Mouse (Mus musculus): ENCODE data around the gene Uspl1. TPM values are rescaled to one million over a fixed set of nuclear protein-coding genes. Genes with fewer than 3 reads are reported as not detected.

Uspl1 gene
- polyA plus RNA-seq, 1 experiment from 2014 or later, result 31.1 TPM

- no peak overlapping the region for H3K4me2 ChIP-seq (ENCODE audit: low read depth, low read length)
- no peaks in the 10 kb centered on the region for H3K9me3 ChIP-seq (ENCODE audit: control insufficient read depth, low read length)
- H3K4me1 ChIP-seq (ENCODE audit: control insufficient read depth, insufficient read depth, low read length), result 0 out of 2 replicates have a peak, but pooled peaks cover 3% of the 10 kb centered on the region
- no peaks in the 10 kb centered on the region for H3K36me3 ChIP-seq (ENCODE audit: control insufficient read depth, insufficient read depth, low read length)
- H3K27me3 ChIP-seq (replicated peaks; ENCODE audit: control insufficient read depth, insufficient read depth, low read length), result no peaks in the 10 kb centered on the region
- peak overlapping the region; percentile 19; the same call in 1 of the 2 replicates for H3K9ac ChIP-seq (ENCODE audit: low read depth, low read length)
- H3K4me3 ChIP-seq (ENCODE audit: low read length), result no peak overlapping the region
- peak; percentile 69; the same call in 1 of the 2 replicates for ATAC-seq
- 58% methylated on average over 25 of the region's 25 CpGs for WGBS
- H3K27ac ChIP-seq (ENCODE audit: low read length), result no peak overlapping the region
Observed at GRCm38 (mm10) chr5:149143766-149144375, 40.3 kb upstream of the Uspl1 start.

DNA sequence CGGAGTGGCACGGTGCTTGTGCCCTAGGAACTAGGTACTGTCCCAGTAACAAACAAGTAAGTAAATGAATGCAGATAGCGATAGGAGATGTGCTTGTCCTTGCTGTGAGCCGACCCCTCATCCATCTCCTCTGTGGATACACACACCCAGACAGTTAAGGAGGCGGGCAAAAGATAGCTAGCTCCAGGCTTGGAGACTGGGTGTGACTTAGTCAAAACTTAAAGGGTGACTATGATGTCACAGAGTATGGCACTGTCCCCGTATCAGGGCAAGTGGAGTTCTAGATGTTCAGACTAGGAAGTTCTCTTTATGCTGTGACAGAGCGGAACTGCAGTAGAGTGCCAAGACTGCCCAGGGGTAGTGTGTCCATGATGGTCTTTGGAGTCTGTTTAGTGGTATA lies 37.5 kb upstream of the Uspl1 start:
- ATAC-seq, result no peak
- Histone ChIP-seq H3K4me3 (ENCODE audit: low read length) (no peak overlapping the region), H3K9me3 (ENCODE audit: control insufficient read depth, low read length) (no peaks in the 10 kb centered on the region), H3K36me3 (ENCODE audit: control insufficient read depth, insufficient read depth, low read length) (no peaks in the 10 kb centered on the region), H3K9ac (ENCODE audit: low read depth, low read length) (no peak overlapping the region), H3K27ac (ENCODE audit: low read length) (no peak overlapping the region), H3K4me2 (ENCODE audit: low read depth, low read length) (no peak overlapping the region), H3K4me1 (ENCODE audit: control insufficient read depth, insufficient read depth, low read length) (0 out of 2 replicates have a peak, but pooled peaks cover 3% of the 10 kb centered on the region), H3K27me3 (replicated peaks; ENCODE audit: control insufficient read depth, insufficient read depth, low read length) (no peaks in the 10 kb centered on the region)
- WGBS, result 79% methylated on average over 7 of the region's 7 CpGs

GRCm38 (mm10) chr5:149147386-149148000 lies 36.7 kb upstream of the Uspl1 start:
- H3K9ac ChIP-seq (ENCODE audit: low read depth, low read length), result no peak overlapping the region
- no peaks in the 10 kb centered on the region for H3K36me3 ChIP-seq (ENCODE audit: control insufficient read depth, insufficient read depth, low read length)
- no peaks in the 10 kb centered on the region for H3K9me3 ChIP-seq (ENCODE audit: control insufficient read depth, low read length)
- no peak for ATAC-seq
- no peak overlapping the region for H3K4me2 ChIP-seq (ENCODE audit: low read depth, low read length)
- H3K4me3 ChIP-seq (ENCODE audit: low read length), result no peak overlapping the region
- no peak overlapping the region for H3K27ac ChIP-seq (ENCODE audit: low read length)
- 0 out of 2 replicates have a peak, but pooled peaks cover 3% of the 10 kb centered on the region for H3K4me1 ChIP-seq (ENCODE audit: control insufficient read depth, insufficient read depth, low read length)
- H3K27me3 ChIP-seq (replicated peaks; ENCODE audit: control insufficient read depth, insufficient read depth, low read length), result no peaks in the 10 kb centered on the region
- 77% methylated on average over 8 of the region's 8 CpGs for WGBS

GRCm38 (mm10) chr5:149150882-149151281 lies 33.3 kb upstream of the Uspl1 start:
- ATAC-seq, result no peak
- H3K4me1 ChIP-seq (ENCODE audit: control insufficient read depth, insufficient read depth, low read length), result no peaks in the 10 kb centered on the region
- no peak overlapping the region for H3K27ac ChIP-seq (ENCODE audit: low read length)
- H3K9ac ChIP-seq (ENCODE audit: low read depth, low read length), result no peak overlapping the region
- H3K36me3 ChIP-seq (ENCODE audit: control insufficient read depth, insufficient read depth, low read length), result no peaks in the 10 kb centered on the region
- H3K9me3 ChIP-seq (ENCODE audit: control insufficient read depth, low read length), result no peaks in the 10 kb centered on the region
- H3K4me3 ChIP-seq (ENCODE audit: low read length), result no peak overlapping the region
- H3K27me3 ChIP-seq (replicated peaks; ENCODE audit: control insufficient read depth, insufficient read depth, low read length), result no peaks in the 10 kb centered on the region
- 96% methylated on average over 3 of the region's 3 CpGs for WGBS
- no peak overlapping the region for H3K4me2 ChIP-seq (ENCODE audit: low read depth, low read length)

DNA sequence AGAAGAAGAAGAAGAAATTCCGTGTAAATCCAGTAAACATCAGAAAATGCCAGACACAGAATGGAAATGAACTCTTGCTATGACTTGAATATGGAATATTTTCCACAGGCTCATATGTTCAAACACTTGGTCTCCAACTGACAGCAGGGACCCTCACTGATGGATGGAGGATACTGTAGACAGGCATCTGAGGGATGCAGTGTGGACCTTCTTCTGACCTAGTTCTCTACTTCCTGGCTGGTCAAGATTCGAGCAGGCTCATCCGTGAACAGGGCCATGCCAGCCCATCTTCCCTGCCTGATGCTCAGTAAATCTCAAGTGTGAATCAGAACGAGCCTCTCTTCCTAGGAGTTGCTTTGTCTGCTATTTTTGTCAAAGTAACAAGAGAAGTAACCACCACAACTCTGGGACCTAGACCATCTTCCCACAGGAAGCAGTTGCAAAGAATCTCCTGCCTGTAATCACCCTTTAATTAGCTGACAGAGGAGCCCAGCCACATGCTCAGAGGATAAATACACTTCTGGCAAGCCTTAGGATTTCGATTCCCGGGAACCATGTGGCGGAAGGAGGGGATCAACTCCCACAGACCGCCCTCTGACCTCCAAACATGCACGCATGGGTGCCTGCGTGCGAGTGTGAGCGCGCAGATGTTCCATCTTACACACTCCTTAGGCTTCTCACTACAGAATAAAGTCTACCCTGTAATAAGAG lies 31.9 kb upstream of the Uspl1 start:
- H3K4me3 ChIP-seq (ENCODE audit: low read length), result no peak overlapping the region
- no peaks in the 10 kb centered on the region for H3K27me3 ChIP-seq (replicated peaks; ENCODE audit: control insufficient read depth, insufficient read depth, low read length)
- H3K9me3 ChIP-seq (ENCODE audit: control insufficient read depth, low read length), result no peaks in the 10 kb centered on the region
- H3K4me1 ChIP-seq (ENCODE audit: control insufficient read depth, insufficient read depth, low read length), result no peaks in the 10 kb centered on the region
- no peak overlapping the region for H3K27ac ChIP-seq (ENCODE audit: low read length)
- no peaks in the 10 kb centered on the region for H3K36me3 ChIP-seq (ENCODE audit: control insufficient read depth, insufficient read depth, low read length)
- H3K4me2 ChIP-seq (ENCODE audit: low read depth, low read length), result peak overlapping the region; percentile 21; the same call in 1 of the 2 replicates
- no peak for ATAC-seq
- no peak overlapping the region; the same call in 1 of the 2 replicates for H3K9ac ChIP-seq (ENCODE audit: low read depth, low read length)
- 51% methylated on average over 13 of the region's 13 CpGs for WGBS

DNA sequence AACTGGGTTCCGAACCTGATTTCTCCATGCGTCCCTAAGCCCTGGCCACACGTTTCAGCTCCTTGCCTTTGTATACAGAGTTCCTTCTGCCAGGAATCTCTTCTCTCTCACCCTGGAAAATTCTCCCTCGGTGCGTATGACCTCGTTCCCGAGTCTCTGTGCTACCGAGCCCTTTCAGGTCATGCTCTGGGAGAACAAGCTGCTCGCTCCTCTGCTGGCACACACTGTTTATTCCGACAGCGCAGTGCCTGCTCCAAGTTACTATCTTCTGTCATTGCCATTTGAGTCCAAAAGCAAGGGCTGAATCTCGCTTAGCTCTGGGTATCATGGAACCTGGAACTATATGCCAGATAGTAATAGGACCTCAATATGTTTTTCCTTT lies 31.4 kb upstream of the Uspl1 start:
- H3K9ac ChIP-seq (ENCODE audit: low read depth, low read length), result no peak overlapping the region; the same call in 1 of the 2 replicates
- no peaks in the 10 kb centered on the region for H3K27me3 ChIP-seq (replicated peaks; ENCODE audit: control insufficient read depth, insufficient read depth, low read length)
- no peak overlapping the region for H3K4me3 ChIP-seq (ENCODE audit: low read length)
- H3K4me2 ChIP-seq (ENCODE audit: low read depth, low read length), result peak overlapping the region; percentile 21; the same call in 1 of the 2 replicates
- H3K4me1 ChIP-seq (ENCODE audit: control insufficient read depth, insufficient read depth, low read length), result no peaks in the 10 kb centered on the region
- no peak for ATAC-seq
- H3K9me3 ChIP-seq (ENCODE audit: control insufficient read depth, low read length), result no peaks in the 10 kb centered on the region
- no peak overlapping the region for H3K27ac ChIP-seq (ENCODE audit: low read length)
- no peaks in the 10 kb centered on the region for H3K36me3 ChIP-seq (ENCODE audit: control insufficient read depth, insufficient read depth, low read length)
- WGBS, result 56% methylated on average over 12 of the region's 12 CpGs

DNA sequence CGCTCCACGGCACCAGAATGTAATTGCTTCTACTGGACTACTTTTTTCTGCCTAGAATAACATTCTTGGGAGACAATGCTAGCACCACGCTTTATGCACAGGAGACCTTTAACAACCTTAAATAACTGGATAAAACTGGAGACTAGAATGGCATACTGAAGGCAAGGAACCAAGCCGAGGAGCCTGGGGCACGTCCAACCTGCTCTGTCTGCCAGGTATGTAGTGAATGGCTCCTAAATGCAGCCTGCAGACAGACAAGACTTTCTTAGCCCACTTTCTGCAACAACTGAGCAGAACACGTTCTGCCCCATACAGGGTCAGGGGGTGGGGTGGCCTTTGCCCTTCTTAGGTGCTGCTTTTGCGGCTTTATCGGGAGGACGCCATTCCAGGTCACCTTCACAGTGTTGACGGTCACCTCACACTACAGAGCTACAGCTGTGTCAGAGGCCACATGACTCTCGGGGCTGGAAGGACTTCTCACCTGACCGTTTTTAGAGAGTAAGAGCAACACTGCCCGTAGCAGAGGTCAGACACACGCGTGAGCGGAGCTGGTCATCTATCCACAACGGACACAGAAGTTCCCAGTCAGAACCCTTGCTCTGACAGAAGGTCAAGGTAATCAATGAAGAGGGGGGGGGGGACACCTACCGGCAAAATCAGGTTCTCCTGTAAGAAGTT lies 27.1 kb upstream of the Uspl1 start:
- no peaks in the 10 kb centered on the region for H3K9me3 ChIP-seq (ENCODE audit: control insufficient read depth, low read length)
- ATAC-seq, result no peak
- no peaks in the 10 kb centered on the region for H3K4me1 ChIP-seq (ENCODE audit: control insufficient read depth, insufficient read depth, low read length)
- H3K27me3 ChIP-seq (replicated peaks; ENCODE audit: control insufficient read depth, insufficient read depth, low read length), result no peaks in the 10 kb centered on the region
- H3K9ac ChIP-seq (ENCODE audit: low read depth, low read length), result no peak overlapping the region
- no peak overlapping the region for H3K4me3 ChIP-seq (ENCODE audit: low read length)
- no peak overlapping the region for H3K27ac ChIP-seq (ENCODE audit: low read length)
- no peaks in the 10 kb centered on the region for H3K36me3 ChIP-seq (ENCODE audit: control insufficient read depth, insufficient read depth, low read length)
- no peak overlapping the region for H3K4me2 ChIP-seq (ENCODE audit: low read depth, low read length)
- WGBS, result 89% methylated on average over 18 of the region's 18 CpGs

- Histone ChIP-seq H3K4me2 (ENCODE audit: low read depth, low read length) (no peak overlapping the region), H3K4me3 (ENCODE audit: low read length) (no peak overlapping the region), H3K27me3 (replicated peaks; ENCODE audit: control insufficient read depth, insufficient read depth, low read length) (no peaks in the 10 kb centered on the region), H3K4me1 (ENCODE audit: control insufficient read depth, insufficient read depth, low read length) (no peaks in the 10 kb centered on the region), H3K9ac (ENCODE audit: low read depth, low read length) (no peak overlapping the region), H3K9me3 (ENCODE audit: control insufficient read depth, low read length) (no peaks in the 10 kb centered on the region), H3K27ac (ENCODE audit: low read length) (no peak overlapping the region), H3K36me3 (ENCODE audit: control insufficient read depth, insufficient read depth, low read length) (no peaks in the 10 kb centered on the region)
- ATAC-seq, result no peak
- WGBS, result 91% methylated on average over 6 of the region's 6 CpGs
Observed at GRCm38 (mm10) chr5:149159021-149159420, 25.1 kb upstream of the Uspl1 start.

DNA sequence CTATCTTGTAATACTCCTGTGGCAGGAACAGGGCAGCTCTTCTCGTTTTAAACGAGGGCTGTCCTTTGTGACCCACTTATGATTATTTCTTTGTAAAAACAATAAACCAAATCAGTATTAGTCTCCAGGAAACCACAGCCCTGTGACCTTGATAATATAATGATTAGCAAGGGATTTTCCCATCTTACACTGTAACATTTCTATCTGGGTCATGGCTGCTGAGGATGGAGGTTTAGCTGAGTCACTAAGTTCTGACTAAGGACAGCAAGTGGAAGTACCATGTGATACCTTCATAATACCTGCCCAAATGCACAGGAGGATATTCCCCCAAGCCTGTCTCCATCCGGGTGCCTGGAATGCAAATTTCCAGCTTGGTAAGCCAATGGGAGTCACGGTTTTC lies 23.7 kb upstream of the Uspl1 start:
- ATAC-seq, result no peak
- no peak overlapping the region for H3K27ac ChIP-seq (ENCODE audit: low read length)
- H3K4me2 ChIP-seq (ENCODE audit: low read depth, low read length), result no peak overlapping the region
- 0 out of 2 replicates have a peak, but pooled peaks cover 4% of the 10 kb centered on the region for H3K4me1 ChIP-seq (ENCODE audit: control insufficient read depth, insufficient read depth, low read length)
- H3K36me3 ChIP-seq (ENCODE audit: control insufficient read depth, insufficient read depth, low read length), result no peaks in the 10 kb centered on the region
- WGBS, result 69% methylated on average over 4 of the region's 4 CpGs
- no peaks in the 10 kb centered on the region for H3K27me3 ChIP-seq (replicated peaks; ENCODE audit: control insufficient read depth, insufficient read depth, low read length)
- H3K9me3 ChIP-seq (ENCODE audit: control insufficient read depth, low read length), result no peaks in the 10 kb centered on the region
- H3K4me3 ChIP-seq (ENCODE audit: low read length), result no peak overlapping the region
- H3K9ac ChIP-seq (ENCODE audit: low read depth, low read length), result no peak overlapping the region

Measured in intestine, embryonic 16.5 days (tissue).